Mouse (Mus musculus) cerebellum, adult 8-10 months (tissue): ENCODE measurements at regions not wholly inside any gene's neighbourhood (a gene's known extent, or its start where the extent isn't known, plus 50 kb on each side); places are given as distances from the start of the nearest gene placed in this dataset.

Experiments used
- DNase-seq: peaks from one replicate; pipeline ENCODE4 v3.0.0; 2022

DNA sequence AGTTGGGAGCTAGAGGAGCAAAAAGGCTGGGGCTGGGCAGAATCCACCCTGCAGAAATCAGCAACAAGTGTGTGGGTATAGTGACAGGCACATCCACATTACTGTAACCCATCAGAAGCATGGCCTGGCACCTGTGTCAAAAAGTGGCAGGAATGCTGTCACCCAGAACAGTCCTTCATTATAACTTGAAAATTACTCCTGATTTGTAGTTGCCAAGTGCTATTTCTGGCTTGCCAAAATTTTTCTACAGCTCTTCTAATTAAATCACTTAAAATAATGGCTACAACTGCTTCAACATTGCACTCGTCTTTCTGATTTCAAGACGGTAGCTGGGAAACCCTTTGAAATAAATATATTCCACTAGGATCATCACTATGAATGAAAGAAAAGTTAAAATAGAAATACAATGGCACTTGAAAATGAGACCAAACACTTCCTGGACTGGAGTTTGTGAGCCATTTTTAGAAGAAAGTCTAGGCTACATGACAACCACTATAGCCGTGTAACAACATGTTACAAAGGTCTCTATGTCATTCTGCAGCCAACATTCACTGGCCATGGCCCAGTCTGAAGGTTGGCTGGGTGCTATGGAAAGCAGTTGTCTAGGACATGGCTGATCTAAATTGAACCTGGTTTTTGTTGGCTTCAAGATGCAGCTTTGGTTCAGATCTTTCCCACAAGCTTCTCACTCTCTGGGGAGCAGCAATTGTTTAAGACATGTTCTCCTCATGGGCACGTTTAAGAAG lies 190.6 kb upstream of the Tapt1 start:
- no peak for DNase-seq

DNA sequence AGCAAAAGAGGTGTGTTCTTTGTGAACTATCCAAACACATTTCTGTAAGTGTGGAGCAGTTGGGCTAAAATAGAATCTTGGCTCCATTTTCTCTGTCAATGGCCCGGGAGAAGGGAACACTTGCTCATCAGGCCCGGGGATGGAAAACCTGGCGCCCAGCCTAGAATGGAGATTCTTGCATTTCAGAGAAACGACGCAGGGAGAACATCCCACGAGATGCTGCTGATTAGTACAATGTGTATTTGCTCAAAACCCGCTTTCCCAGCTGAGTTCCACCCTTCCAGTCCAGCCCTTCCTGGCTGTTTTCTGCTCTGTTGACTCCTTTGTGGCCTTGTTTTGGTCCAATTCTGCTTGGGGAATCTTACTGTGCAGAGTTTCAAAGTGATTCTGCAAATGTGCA lies 188.0 kb upstream of the Tapt1 start:
- peak; percentile 3 for DNase-seq

DNA sequence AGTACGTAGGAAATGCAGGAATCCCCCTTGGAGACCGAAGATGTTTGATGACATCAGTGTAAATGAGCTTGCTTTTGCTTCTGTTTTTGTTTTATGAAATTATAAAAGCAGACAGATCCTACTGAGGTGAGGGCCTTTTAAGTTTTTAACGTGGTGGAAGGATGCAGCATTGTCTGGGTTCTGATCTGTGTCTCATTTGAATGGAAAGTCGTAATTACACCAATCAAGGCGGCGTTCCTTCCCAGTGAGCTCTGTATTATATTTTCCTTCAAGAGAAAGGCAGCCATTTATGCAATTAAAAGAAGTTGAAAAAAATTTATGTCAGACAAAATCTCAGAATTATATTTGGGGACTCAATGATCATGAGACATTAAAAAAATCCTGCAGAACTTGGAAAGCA lies 176.9 kb upstream of the Tapt1 start:
- no peak for DNase-seq

DNA sequence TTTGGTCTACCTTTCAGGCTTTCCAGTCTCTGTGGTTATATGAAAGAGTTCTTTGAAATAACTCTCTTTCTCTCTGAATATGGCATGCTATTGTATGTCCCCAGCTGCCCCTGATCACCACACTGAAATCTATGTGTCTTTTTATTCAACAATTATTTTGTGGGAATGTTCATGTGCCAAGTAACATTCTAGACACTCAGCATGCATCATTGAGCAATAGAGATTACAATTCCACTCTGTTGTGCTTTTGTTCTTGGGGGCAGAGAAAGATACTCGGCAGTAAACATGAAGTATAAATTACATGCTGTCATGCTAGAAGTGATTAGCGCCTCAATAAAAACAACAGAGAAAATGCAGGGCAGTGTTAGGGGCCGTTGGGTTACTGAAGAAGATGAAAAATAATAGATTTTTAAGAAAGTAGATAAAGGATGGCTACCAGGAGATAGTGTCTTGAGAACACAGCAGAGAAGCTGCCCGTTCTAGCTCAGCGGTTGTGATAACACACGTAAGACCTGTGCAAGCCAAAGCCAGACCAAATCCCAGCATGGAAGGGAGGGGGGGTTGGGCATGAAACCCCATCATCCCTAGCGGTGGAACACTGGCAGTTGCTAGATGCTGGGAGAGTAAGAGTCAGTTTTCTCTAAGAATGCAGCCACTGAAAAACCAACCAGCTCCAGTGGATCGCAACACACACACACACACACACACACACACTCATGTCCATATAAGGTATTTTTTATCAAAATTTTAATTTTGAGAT lies 174.3 kb upstream of the Tapt1 start:
- DNase-seq: no peak

DNA sequence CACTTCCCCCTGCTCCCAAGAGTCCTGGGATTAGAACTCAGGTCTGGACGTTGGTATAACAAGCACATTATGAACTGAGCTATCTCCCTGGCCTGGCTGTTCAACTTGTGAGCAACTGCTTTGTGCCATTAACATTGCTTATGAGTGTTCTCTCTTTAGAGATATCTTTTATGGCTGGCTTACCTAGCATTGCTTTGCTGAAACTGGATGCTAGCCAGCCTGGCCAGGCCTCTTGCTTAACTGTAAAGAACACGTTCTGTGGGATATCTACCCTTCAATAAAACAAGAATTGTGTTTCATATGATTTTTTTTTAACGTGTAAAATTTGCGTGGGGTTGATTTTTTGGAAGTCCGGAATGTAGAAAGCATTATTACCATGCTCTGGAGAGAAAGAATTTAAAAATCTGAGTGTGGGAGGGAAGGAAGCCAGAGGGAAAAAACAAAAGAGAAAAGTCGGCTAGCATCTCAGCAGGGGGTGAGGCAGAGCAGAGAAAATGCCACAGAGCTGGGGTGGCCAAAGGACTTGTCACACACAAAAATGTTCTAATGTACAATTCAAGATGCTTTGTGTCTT lies 160.9 kb upstream of the Tapt1 start:
- DNase-seq: no peak

DNA sequence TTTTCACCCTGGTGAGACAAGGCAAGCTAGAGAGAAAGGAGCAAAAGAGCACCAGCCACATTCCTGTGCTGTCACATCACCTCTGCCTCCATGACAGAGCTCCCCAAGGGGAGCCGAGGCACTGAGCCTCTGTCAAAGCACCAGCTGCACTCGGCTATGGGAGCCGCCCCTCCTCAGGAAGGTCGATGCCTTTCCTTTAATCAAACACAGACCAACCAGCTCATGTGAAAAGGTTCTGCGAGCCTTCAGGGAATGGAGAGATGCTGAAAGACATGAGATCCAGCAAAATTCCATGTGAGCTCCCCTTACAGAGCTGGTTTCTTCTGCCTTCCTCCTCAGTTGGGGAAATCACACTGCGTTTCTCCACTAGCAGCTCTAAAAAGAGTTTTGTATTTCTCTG lies 159.8 kb upstream of the Tapt1 start:
- no peak for DNase-seq

DNA sequence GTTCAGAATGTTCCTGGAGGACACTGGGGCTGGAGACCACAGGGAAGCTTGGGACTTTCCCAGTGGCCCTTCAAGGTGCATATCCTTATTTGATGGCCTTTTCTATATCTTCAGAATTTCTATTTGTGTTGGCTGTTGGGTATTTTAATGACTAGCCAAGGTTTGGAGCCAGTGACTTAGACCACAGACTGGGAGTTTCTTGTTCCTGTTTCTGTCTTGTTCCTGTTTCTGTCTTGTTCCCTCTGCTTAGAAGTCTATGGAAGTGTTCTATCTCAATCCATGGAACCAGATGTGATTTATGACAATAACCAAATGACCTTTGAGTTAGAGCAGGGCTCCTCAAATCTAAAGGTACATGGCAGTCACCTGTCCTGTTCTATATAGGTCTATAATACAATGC lies 156.6 kb upstream of the Tapt1 start:
- no peak for DNase-seq

DNA sequence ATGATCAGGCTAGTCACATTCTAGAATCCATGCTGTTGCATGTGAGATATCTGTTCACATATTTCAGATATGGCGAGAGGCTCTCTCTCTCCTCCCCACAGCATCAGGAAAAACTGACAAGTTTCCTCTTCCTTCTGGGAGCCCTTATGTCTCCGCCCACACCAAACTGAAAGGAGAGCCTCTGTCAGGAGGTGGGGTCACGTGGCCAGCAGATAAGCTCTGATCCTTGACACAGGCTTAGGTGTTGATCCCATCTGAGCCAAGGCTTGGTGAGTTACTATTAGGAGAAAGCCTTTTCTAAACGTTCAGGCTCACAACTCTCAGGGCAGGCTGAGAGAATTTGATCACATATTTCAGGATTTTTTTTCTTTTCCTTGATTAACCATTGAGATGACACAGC lies 143.6 kb upstream of the Tapt1 start:
- DNase-seq: no peak

DNA sequence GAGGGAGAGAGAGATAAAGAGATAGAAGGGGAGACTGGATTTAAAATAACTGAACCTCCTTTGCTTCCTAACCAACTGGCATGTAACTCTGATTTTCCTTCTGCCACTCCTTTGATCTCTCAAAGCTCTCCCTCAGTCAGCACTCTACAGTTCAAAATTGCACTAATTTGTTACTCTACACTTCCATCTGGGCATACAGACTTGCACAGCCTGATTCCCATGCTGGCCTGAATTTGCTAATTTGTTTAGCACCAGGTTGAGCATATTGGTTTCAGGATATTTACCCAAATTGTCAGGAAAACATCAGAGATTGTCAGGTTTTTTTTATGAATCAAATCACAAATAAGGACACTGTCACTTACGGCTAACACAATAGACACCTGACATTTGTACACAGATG lies 125.9 kb upstream of the Tapt1 start:
- DNase-seq: no peak

DNA sequence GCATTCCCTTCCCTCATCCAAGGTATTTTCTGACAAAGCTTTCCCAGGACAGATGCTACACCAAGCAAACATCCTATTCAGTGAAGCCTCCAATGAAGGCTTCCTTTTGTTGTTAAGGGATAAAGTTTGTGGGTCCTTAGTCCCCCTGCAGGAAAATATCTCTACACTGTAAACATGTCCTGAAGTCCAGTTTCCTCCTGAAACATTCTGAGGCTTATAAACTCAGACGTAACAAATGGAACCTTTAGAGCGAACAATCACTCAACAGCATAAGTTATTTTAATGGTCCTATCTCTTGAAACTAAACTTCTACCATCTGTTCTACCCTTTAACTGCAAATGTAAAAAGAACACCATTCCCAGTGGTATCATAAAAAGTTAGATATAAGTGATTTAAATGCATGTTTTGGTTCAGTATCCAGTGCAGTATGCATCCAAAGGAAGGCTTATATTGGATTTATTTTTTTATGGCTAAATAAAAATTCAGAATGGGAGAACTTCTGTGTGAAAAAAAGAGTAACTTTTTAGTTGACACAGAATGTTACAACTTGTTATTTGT lies 115.1 kb upstream of the Tapt1 start:
- no peak for DNase-seq

DNA sequence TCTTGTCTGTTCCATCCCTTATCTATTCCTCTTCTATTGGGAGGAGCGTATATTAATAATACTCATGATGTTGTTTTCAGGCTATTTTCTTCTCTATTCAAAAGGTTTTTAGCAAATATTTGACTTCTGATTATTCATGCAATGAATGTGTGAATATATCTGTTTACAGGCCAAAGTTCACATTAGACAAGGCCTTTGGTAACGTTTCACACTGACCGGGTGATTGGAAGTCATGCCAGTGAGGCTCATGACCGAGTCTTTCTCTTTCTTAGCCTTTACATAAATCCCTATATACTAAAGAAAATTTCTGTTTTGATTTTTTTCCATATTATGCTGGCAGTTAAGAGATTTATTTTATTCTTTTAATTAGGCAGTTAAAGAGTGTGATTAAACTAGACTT lies 112.2 kb upstream of the Tapt1 start:
- no peak for DNase-seq

DNA sequence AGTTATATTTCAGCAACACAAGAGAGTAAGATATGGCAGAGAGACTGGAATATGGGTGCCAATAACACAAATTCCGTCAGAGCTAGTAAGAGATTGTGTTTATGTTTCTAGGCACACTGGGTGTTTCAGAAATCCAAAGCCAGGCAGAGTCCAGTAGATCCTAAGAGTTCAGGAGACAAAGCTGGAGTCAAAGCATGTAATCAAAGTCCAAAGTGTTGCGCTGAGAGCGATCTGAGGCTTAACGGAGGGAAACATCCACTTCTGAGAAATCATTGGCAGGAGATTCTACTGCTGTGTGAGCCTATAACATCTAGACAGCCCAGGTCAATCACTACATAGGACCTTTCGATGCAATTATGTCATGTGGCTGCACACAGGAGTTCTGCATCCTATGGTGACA lies 109.3 kb upstream of the Tapt1 start:
- no peak for DNase-seq

DNA sequence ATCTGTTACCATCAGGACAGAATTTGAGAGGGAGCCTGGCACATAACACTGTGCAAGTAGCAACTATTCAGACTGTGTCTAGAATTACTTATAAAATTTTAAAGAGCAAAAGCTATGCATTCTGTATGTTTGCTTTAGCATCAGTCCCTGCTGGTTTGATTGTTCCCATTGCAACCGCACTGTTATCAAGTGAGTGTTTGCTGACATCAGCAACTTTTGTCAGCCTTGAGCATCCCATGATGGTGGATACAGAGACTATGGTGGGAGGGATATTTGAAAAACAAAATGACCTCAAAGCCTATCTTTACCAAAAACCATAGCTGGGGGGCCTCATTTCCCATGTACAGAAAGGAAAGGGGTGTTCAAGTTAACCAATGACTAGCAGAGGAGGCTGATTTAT lies 93.2 kb upstream of the Tapt1 start:
- no peak for DNase-seq

DNA sequence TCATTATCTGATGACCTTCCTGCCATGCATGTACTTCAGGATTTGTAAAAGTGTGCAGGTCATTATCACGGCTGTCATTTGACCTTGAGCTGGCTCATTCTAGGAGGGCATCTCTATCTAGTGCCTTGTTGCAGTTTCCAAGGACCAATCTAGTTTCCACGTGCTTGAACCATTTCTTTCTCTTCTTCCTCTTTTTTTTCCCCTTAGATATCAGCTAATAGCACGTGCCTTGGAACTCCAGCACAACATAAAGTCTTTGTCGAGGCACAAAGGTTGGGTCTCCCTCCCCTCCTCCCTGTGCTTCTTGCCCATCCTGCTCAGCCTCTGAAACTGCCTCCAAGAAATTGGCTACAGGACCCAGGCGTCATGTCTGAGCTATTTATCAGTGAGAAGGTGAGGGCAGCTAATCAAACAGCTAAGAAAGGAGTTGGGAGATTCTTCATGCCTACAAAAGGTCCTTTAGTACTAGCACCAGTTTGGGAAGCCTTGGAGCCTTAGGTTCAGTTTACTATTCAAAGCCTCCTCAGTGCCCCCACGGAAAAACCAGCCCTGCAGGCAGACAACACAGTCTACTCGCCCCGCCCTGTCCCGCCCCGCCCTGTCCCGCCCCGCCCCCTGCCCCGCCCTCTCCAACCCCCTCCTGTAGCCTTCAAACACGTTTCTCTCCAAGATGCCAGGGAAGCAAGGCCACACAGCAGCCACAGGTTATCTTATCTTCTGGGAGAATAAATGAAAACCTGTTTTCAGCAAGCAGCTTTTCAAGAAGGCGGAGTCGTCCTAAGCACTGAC lies 80.5 kb upstream of the Tapt1 start:
- DNase-seq: no peak

DNA sequence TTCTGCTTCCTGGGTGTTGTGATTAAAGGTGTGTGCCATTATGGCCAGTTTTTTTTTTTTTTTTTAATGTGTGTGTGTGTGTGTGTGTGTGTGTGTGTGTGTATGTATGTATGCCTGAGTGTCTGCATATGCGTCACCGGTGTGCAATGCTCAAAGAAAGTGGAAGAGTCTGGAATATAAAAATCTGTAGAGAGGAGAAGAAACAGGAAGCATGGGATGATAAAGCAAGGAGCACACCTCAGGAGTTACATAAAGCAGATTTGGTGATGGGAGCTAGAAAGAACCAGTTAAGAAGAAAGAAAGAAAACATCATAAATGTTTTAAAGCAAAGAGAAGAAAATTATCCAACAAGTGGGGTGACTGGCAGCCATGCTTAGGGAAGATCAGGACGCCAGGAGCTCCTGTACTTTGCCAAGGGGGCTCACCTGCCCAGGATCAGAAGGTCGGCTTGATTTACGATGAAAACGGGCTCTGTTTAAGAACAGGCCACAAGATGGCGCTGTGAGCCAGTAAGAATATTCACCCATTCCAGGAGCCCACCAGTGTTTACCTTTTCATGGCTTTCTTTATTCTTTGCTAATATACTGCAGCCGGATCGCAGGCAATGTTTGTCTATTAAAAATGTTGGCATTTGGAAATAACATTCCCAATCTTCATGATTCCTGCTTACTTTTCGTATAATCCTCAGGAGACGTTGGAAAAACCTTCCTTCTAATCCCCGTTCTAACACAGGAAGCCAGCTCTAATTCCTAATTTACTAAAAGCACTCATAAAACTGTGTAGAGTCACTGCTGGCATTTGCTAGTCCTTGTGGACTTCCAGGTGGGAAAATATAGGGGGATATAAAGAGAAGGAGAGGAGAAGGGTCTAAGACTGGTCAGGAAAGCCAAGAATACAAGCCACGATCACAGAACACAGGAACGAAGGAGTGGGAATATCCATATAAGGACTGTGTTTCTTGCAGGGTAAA lies 77.7 kb upstream of the Tapt1 start:
- DNase-seq: peak; percentile 42

DNA sequence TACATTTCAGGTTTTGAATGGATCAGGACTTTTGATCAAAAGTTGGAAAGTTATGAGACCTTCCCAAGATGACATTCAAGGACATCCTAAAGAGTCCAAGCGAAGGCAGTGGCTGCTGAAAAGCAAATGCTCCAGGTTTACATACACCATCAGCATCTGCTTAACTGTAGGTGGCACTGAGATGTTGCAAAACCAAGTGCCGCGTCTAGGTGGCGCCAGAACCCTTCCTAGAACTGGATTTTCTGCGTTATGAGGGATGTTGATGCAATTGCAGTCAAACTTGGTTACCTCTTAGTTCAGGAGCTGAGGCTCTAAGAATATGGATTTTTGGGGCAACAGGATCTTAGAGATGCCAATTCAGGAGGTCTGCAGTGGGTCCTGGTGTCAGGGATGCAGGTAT lies 58.0 kb upstream of the Tapt1 start:
- peak; percentile 69 for DNase-seq
